Mouse (Mus musculus): ENCODE data around the gene Ces1h.

GRCm38 (mm10) chr8:93317031-93317430 lies 62.5 kb downstream of the Ces1h start:
- no peak for TF ChIP-seq CTCF (IDR thresholded peaks at IDR 0.05; ENCODE audit: borderline replicate concordance, control insufficient read depth, extremely low read depth, insufficient read depth, low read length, poor library complexity)
- TF ChIP-seq POLR2A (IDR thresholded peaks at IDR 0.05; ENCODE audit: control insufficient read depth, extremely low read depth, insufficient read depth, low read length, poor library complexity) = no peak

Measured in thymus, adult 2 months (tissue).